Mouse (Mus musculus): Measurements from ENCODE around the gene Snupn. TPM values are rescaled to one million over a fixed set of nuclear protein-coding genes. Genes with fewer than 3 reads are reported as not detected.
A peak's percentile ranks its signal among the peaks of the same experiment; 100 is the strongest.

Snupn gene
- polyA plus RNA-seq, 1 experiment: 17.6 TPM

- WGBS: 67% methylated on average over 5 of the region's 5 CpGs
- TF ChIP-seq POLR2A (IDR thresholded peaks at IDR 0.05; ENCODE audit: borderline replicate concordance, insufficient read depth, low read length) (no peak), CTCF (IDR thresholded peaks at IDR 0.05; ENCODE audit: borderline replicate concordance, insufficient read depth, low read depth, low read length) (no peak)
- no peak overlapping the region for H3K4me3 ChIP-seq (replicated peaks; ENCODE audit: insufficient read depth, low read depth, low read length)
- no peaks in the 10 kb centered on the region; the same call in 1 of the 2 replicates for H3K27me3 ChIP-seq (ENCODE audit: control insufficient read depth, insufficient read depth, low read length)
- H3K4me1 ChIP-seq (ENCODE audit: control insufficient read depth, insufficient read depth, low read length): no peaks in the 10 kb centered on the region
- H3K27ac ChIP-seq (ENCODE audit: insufficient read depth, low read length): no peak overlapping the region; the same call in 1 of the 2 replicates
- no peak for DNase-seq
Measured at GRCm38 (mm10) chr9:56915695-56916410, 34.8 kb upstream of the Snupn start.

GRCm38 (mm10) chr9:56917131-56917530 is 33.5 kb upstream of the Snupn start:
- no peak for DNase-seq
- Histone ChIP-seq H3K4me1 (ENCODE audit: control insufficient read depth, insufficient read depth, low read length) (no peaks in the 10 kb centered on the region), H3K4me3 (replicated peaks; ENCODE audit: insufficient read depth, low read depth, low read length) (no peak overlapping the region), H3K27me3 (ENCODE audit: control insufficient read depth, insufficient read depth, low read length) (no peaks in the 10 kb centered on the region; the same call in 1 of the 2 replicates), H3K27ac (ENCODE audit: insufficient read depth, low read length) (no peak overlapping the region)
- TF ChIP-seq CTCF (IDR thresholded peaks at IDR 0.05; ENCODE audit: borderline replicate concordance, insufficient read depth, low read depth, low read length) (no peak), POLR2A (IDR thresholded peaks at IDR 0.05; ENCODE audit: borderline replicate concordance, insufficient read depth, low read length) (no peak)
- 75% methylated on average over 2 of the region's 2 CpGs for WGBS

GRCm38 (mm10) chr9:56918466-56918865 is 32.2 kb upstream of the Snupn start:
- Histone ChIP-seq H3K27me3 (ENCODE audit: control insufficient read depth, insufficient read depth, low read length) (no peaks in the 10 kb centered on the region), H3K4me3 (replicated peaks; ENCODE audit: insufficient read depth, low read depth, low read length) (no peak overlapping the region), H3K27ac (ENCODE audit: insufficient read depth, low read length) (no peak overlapping the region), H3K4me1 (ENCODE audit: control insufficient read depth, insufficient read depth, low read length) (no peaks in the 10 kb centered on the region)
- TF ChIP-seq POLR2A (IDR thresholded peaks at IDR 0.05; ENCODE audit: borderline replicate concordance, insufficient read depth, low read length) (no peak), CTCF (IDR thresholded peaks at IDR 0.05; ENCODE audit: borderline replicate concordance, insufficient read depth, low read depth, low read length) (no peak)
- WGBS: 73% methylated on average over 13 of the region's 13 CpGs
- DNase-seq: peak; percentile 40 to 50

GRCm38 (mm10) chr9:56922746-56923145 is 27.9 kb upstream of the Snupn start:
- DNase-seq: no peak
- WGBS: 87% methylated on average over 4 of the region's 4 CpGs
- H3K27me3 ChIP-seq (ENCODE audit: control insufficient read depth, insufficient read depth, low read length): no peaks in the 10 kb centered on the region
- no peaks in the 10 kb centered on the region for H3K4me1 ChIP-seq (ENCODE audit: control insufficient read depth, insufficient read depth, low read length)
- H3K4me3 ChIP-seq (replicated peaks; ENCODE audit: insufficient read depth, low read depth, low read length): no peak overlapping the region
- H3K27ac ChIP-seq (ENCODE audit: insufficient read depth, low read length): no peak overlapping the region
- TF ChIP-seq CTCF (IDR thresholded peaks at IDR 0.05; ENCODE audit: borderline replicate concordance, insufficient read depth, low read depth, low read length) (no peak), POLR2A (IDR thresholded peaks at IDR 0.05; ENCODE audit: borderline replicate concordance, insufficient read depth, low read length) (no peak)

GRCm38 (mm10) chr9:56923841-56924650 is 26.6 kb upstream of the Snupn start:
- H3K4me3 ChIP-seq (replicated peaks; ENCODE audit: insufficient read depth, low read depth, low read length): no peak overlapping the region
- no peaks in the 10 kb centered on the region for H3K27me3 ChIP-seq (ENCODE audit: control insufficient read depth, insufficient read depth, low read length)
- 70% methylated on average over 8 of the region's 8 CpGs for WGBS
- DNase-seq: no peak
- H3K27ac ChIP-seq (ENCODE audit: insufficient read depth, low read length): peak overlapping the region; percentile 58; the same call in 1 of the 2 replicates
- TF ChIP-seq CTCF (IDR thresholded peaks at IDR 0.05; ENCODE audit: borderline replicate concordance, insufficient read depth, low read depth, low read length): no peak
- 0 out of 2 replicates have a peak, but pooled peaks cover 3% of the 10 kb centered on the region for H3K4me1 ChIP-seq (ENCODE audit: control insufficient read depth, insufficient read depth, low read length)

GRCm38 (mm10) chr9:56924651-56925027 is 26.0 kb upstream of the Snupn start:
- DNase-seq: peak; percentile 33 to 39
- Histone ChIP-seq H3K4me3 (replicated peaks; ENCODE audit: insufficient read depth, low read depth, low read length) (peak overlapping the region; percentile 1), H3K4me1 (ENCODE audit: control insufficient read depth, insufficient read depth, low read length) (0 out of 2 replicates have a peak, but pooled peaks cover 3% of the 10 kb centered on the region), H3K27me3 (ENCODE audit: control insufficient read depth, insufficient read depth, low read length) (no peaks in the 10 kb centered on the region), H3K27ac (ENCODE audit: insufficient read depth, low read length) (0 out of 2 replicates have a peak overlapping the region, but pooled peaks have one; percentile 28)
- TF ChIP-seq CTCF (IDR thresholded peaks at IDR 0.05; ENCODE audit: borderline replicate concordance, insufficient read depth, low read depth, low read length): no peak
- no peak for TF ChIP-seq POLR2A (IDR thresholded peaks at IDR 0.05; ENCODE audit: borderline replicate concordance, insufficient read depth, low read length)
- 23% methylated on average over 7 of the region's 7 CpGs for WGBS

GRCm38 (mm10) chr9:56925291-56926024 is 25.2 kb upstream of the Snupn start:
- no peak for DNase-seq
- H3K4me3 ChIP-seq (replicated peaks; ENCODE audit: insufficient read depth, low read depth, low read length): peak overlapping the region; percentile 6
- 0 out of 2 replicates have a peak overlapping the region, but pooled peaks have one; percentile 52 for H3K27ac ChIP-seq (ENCODE audit: insufficient read depth, low read length)

More at GRCm38 (mm10) chr9:56925291-56926024, 25.2 kb upstream of the Snupn start:
- TF ChIP-seq CTCF (IDR thresholded peaks at IDR 0.05; ENCODE audit: borderline replicate concordance, insufficient read depth, low read depth, low read length) (no peak), POLR2A (IDR thresholded peaks at IDR 0.05; ENCODE audit: borderline replicate concordance, insufficient read depth, low read length) (no peak)
- 79% methylated on average over 26 of the region's 26 CpGs for WGBS
- H3K4me1 ChIP-seq (ENCODE audit: control insufficient read depth, insufficient read depth, low read length): 0 out of 2 replicates have a peak, but pooled peaks cover 3% of the 10 kb centered on the region
- no peaks in the 10 kb centered on the region for H3K27me3 ChIP-seq (ENCODE audit: control insufficient read depth, insufficient read depth, low read length)

Data from cerebellum, adult 2 months (tissue).